ENCODE assay signal across 7 mouse cellular contexts in the genomic region with DNA sequence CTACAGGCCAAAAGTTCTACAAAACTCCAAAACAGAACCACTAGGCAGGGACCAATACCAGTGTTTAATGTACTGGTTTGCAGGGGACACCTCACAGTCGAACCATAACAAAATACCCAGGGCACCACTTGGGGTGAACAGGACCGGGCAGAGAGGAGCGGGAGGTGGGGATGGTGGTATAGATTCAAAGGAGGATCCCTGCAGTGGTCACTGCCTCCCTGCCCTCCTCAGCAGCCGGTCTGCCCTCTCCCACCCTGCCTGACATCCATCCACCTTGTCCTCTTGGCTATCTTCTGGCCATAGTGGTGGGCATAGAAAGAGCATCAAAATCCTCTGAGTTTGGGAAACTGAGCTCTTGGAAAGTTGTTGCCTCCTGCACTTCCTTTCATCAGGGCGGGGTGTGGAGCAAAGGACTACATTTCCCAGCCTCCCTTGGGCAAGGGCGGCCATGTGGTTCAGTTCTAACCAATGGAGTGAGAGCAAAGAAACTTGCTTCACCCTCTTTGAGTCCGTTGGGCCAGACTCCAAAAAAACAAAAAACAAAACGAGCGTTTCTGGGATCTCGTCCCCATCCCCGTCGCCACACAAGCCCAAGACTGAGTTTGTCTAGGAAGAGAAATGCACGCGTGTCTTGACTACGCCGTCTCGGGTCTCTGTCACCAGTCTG. TPM values are rescaled to one million over a fixed set of nuclear protein-coding genes. Genes with fewer than 3 reads are reported as not detected.
DNase-seq lines count a peak whose midpoint lies in the region; ATAC-seq and TF ChIP-seq lines count a peak whose summit lies in the region.

No protein-coding gene starts in this region.

- no peaks in the 10 kb centered on the region; the same call in 1 of the 2 replicates for H3K79me2 ChIP-seq in MEL (ENCODE audit: control insufficient read depth, insufficient read depth, low read length, poor library complexity)

- WGBS in heart, embryonic 16.5 days, result 4% methylated on average over 17 of the region's 17 CpGs
- WGBS in lung, embryonic 15.5 days, result 3% methylated on average over 17 of the region's 17 CpGs
- WGBS in olfactory bulb, adult 2 months, result 4% methylated on average over 17 of the region's 17 CpGs

- H3K4me2 ChIP-seq in heart, embryonic 16.5 days (ENCODE audit: low read depth, low read length), result peak overlapping the region; percentile 69
- H3K4me2 ChIP-seq in lung, embryonic 15.5 days, result peak overlapping the region; percentile 54

- no peaks in the 10 kb centered on the region; a peak in 2 of 4 replicates for H3K4me1 ChIP-seq in MEL (ENCODE audit: control insufficient read depth in 1 of 2, insufficient read depth in 2 of 2, low read length in 2 of 2)
- peaks cover 3% of the 10 kb centered on the region; the same call in 1 of the 2 replicates for H3K4me1 ChIP-seq in heart, embryonic 16.5 days (ENCODE audit: control insufficient read depth, insufficient read depth, low read length)
- H3K4me1 ChIP-seq in lung, embryonic 15.5 days, result no peaks in the 10 kb centered on the region
- peaks cover 15% of the 10 kb centered on the region for H3K4me1 ChIP-seq in olfactory bulb, adult 2 months (ENCODE audit: control insufficient read depth, insufficient read depth, low read length)

- TF ChIP-seq CTCF in MEL (IDR thresholded peaks at IDR 0.05 in 2 of 3, conservative IDR thresholded peaks at IDR 0.05 in 1 of 3; ENCODE audit: control insufficient read depth in 1 of 3, insufficient read depth in 1 of 3, low read depth in 2 of 3, low read length in 3 of 3, poor library complexity in 1 of 3, severe bottlenecking in 1 of 3), result no peak
- no peak for TF ChIP-seq CTCF in olfactory bulb, adult 2 months (IDR thresholded peaks at IDR 0.05; ENCODE audit: insufficient read depth, low read depth, low read length)

- peak overlapping the region; percentile 80 to 99 for H3K4me3 ChIP-seq in MEL (ENCODE audit: control insufficient read depth in 1 of 2, insufficient read depth in 1 of 2, low read depth in 2 of 2, low read length in 2 of 2)
- H3K4me3 ChIP-seq in heart, embryonic 16.5 days (ENCODE audit: low read length), result peak overlapping the region; percentile 58
- H3K4me3 ChIP-seq in lung, embryonic 15.5 days, result peak overlapping the region; percentile 43
- peak overlapping the region; percentile 53 for H3K4me3 ChIP-seq in olfactory bulb, adult 2 months (ENCODE audit: insufficient read depth, low read depth, low read length)

- peak; percentile 47; the same call in 1 of the 2 replicates for ATAC-seq in erythroid progenitor cell, adult 5-6 weeks (replicated peaks; ENCODE audit: low FRiP score, poor library complexity, severe bottlenecking)
- peak; percentile 86 for ATAC-seq in heart, embryonic 16.5 days (replicated peaks; ENCODE audit: extremely low read depth, insufficient read depth, low FRiP score)
- peak; percentile 84; the same call in 1 of the 2 replicates for ATAC-seq in lung, embryonic 15.5 days (ENCODE audit: borderline replicate concordance, extremely low read depth, low FRiP score, low TSS enrichment)

- TF ChIP-seq POLR2A in MEL (IDR thresholded peaks at IDR 0.05; ENCODE audit: control insufficient read depth in 1 of 2, insufficient read depth in 1 of 2, low read depth in 1 of 2, low read length in 2 of 2, poor library complexity in 1 of 2), result no peak
- no peak for TF ChIP-seq POLR2A in olfactory bulb, adult 2 months (IDR thresholded peaks at IDR 0.05; ENCODE audit: insufficient read depth, low read depth, low read length)

- TF ChIP-seq EP300 in MEL (IDR thresholded peaks at IDR 0.05; ENCODE audit: low read depth in 1 of 2, low read length in 2 of 2), result no peak

- DNase-seq in MEL (ENCODE audit: low read depth, low spot score), result peak; percentile 74
- DNase-seq in adrenal gland, postnatal 36 days, result peak; percentile 65 to 70
- peak; percentile 68 for DNase-seq in kidney, postnatal 10 days

- H3K36me3 ChIP-seq in MEL (ENCODE audit: control insufficient read depth in 1 of 2, insufficient read depth in 2 of 2, low read length in 2 of 2), result no peaks in the 10 kb centered on the region
- peaks cover 2% of the 10 kb centered on the region for H3K36me3 ChIP-seq in heart, embryonic 16.5 days (ENCODE audit: control insufficient read depth, insufficient read depth)
- H3K36me3 ChIP-seq in lung, embryonic 15.5 days, result no peaks in the 10 kb centered on the region

- H3K27me3 ChIP-seq in MEL (ENCODE audit: control insufficient read depth in 1 of 2, insufficient read depth in 2 of 2, low read length in 2 of 2), result no peaks in the 10 kb centered on the region
- no peaks in the 10 kb centered on the region for H3K27me3 ChIP-seq in heart, embryonic 16.5 days (ENCODE audit: control insufficient read depth, insufficient read depth, low read length)
- no peaks in the 10 kb centered on the region for H3K27me3 ChIP-seq in lung, embryonic 15.5 days

- no peak for TF ChIP-seq RAD21 in MEL (IDR thresholded peaks at IDR 0.05; ENCODE audit: low read depth, low read length)

- peak overlapping the region; percentile 62 for H3K9ac ChIP-seq in MEL (ENCODE audit: control insufficient read depth, low read depth, low read length, poor library complexity, severe bottlenecking)
- H3K9ac ChIP-seq in heart, embryonic 16.5 days (ENCODE audit: low read length), result peak overlapping the region; percentile 67
- H3K9ac ChIP-seq in lung, embryonic 15.5 days, result peak overlapping the region; percentile 25; the same call in 1 of the 2 replicates

- no peak overlapping the region for H3K27ac ChIP-seq in MEL (ENCODE audit: control insufficient read depth, low read depth, low read length)
- no peak overlapping the region for H3K27ac ChIP-seq in heart, embryonic 16.5 days (ENCODE audit: low read length)
- H3K27ac ChIP-seq in lung, embryonic 15.5 days, result no peak overlapping the region
- H3K27ac ChIP-seq in olfactory bulb, adult 2 months (ENCODE audit: insufficient read depth, low read depth, low read length), result no peak overlapping the region

- no peaks in the 10 kb centered on the region for H3K9me3 ChIP-seq in MEL (replicated peaks; ENCODE audit: insufficient read depth, low read length)
- H3K9me3 ChIP-seq in heart, embryonic 16.5 days (replicated peaks; ENCODE audit: control insufficient read depth, low read length), result no peaks in the 10 kb centered on the region
- H3K9me3 ChIP-seq in lung, embryonic 15.5 days, result no peaks in the 10 kb centered on the region

TF ChIP-seq in MEL, 35 proteins besides CTCF, POLR2A, EP300 and RAD21:
- TF ChIP-seq KAT2A (conservative IDR thresholded peaks at IDR 0.05; ENCODE audit: low read depth, low read length) (peak; percentile 72; the same call in 1 of the 2 replicates), USF2 (IDR thresholded peaks at IDR 0.05; ENCODE audit: borderline replicate concordance in 1 of 2, insufficient read depth in 1 of 2, low read depth in 1 of 2, low read length in 2 of 2) (peak; percentile 6 to 74; a peak in 2 of 4 replicates), MYB (IDR thresholded peaks at IDR 0.05; ENCODE audit: low read depth, low read length) (no peak), HCFC1 (IDR thresholded peaks at IDR 0.05; ENCODE audit: low read depth, low read length) (peak; percentile 90), MEF2A (IDR thresholded peaks at IDR 0.05; ENCODE audit: extremely low read depth, insufficient replicate concordance, low read depth, low read length, poor library complexity, severe bottlenecking) (no peak), ELF1 (IDR thresholded peaks at IDR 0.05; ENCODE audit: low read depth, low read length) (peak; percentile 71; the same call in 1 of the 2 replicates), TAL1 (IDR thresholded peaks at IDR 0.05; ENCODE audit: low read length) (no peak), MAX (IDR thresholded peaks at IDR 0.05; ENCODE audit: low read length) (peak; percentile 55; the same call in 1 of the 2 replicates), USF1 (IDR thresholded peaks at IDR 0.05; ENCODE audit: low read depth, low read length) (peak; percentile 91), JUND (IDR thresholded peaks at IDR 0.05; ENCODE audit: low read depth, low read length) (no peak), MXI1 (IDR thresholded peaks at IDR 0.05; ENCODE audit: low read depth, low read length) (peak; percentile 39), ZKSCAN1 (IDR thresholded peaks at IDR 0.05; ENCODE audit: low read depth, low read length) (no peak), SIN3A (IDR thresholded peaks at IDR 0.05; ENCODE audit: low read length) (peak; percentile 64; the same call in 1 of the 2 replicates), MAZ (IDR thresholded peaks at IDR 0.05; ENCODE audit: low read depth, low read length) (no peak), POLR2AphosphoS5 (IDR thresholded peaks at IDR 0.05; ENCODE audit: borderline replicate concordance, low read depth, low read length) (no peak)

RNA-seq across cellular contexts. Expression of a gene that starts 16.5 kb away (rescaled TPM):
- 0.03 TPM in 1 of 2 replicates, not detected in the other for total RNA-seq in MEL (2012; rRNA removed)
- polyA plus RNA-seq in MEL (2012; ENCODE audit: insufficient read depth in 1 of 2, insufficient read length in 2 of 2, low read depth in 1 of 2, low replicate concordance in 2 of 2, missing spikeins in 1 of 2), result under 1 TPM in 1 of 2 experiments, not detected in 1; 0.18 TPM
- 1 to 10 TPM; 1.7 to 1.9 TPM for total RNA-seq in adrenal gland, postnatal 36 days (2021)
- total RNA-seq in erythroid progenitor cell, adult 5-6 weeks (2015; ENCODE audit: low replicate concordance), result not detected in 2 replicates
- total RNA-seq in erythroid progenitor cell, adult 5-6 weeks (2017; ENCODE audit: low replicate concordance), result not detected in 2 replicates
- polyA plus RNA-seq in heart, embryonic 16.5 days (2015; fragmentation: Nextera tagmentation; extraction: Ambion mirVana), result 1.1 and 1.3 TPM in 2 replicates
- polyA plus RNA-seq in lung, embryonic 15.5 days (2015; fragmentation: Nextera tagmentation; extraction: Ambion mirVana), result 0.58 and 1.2 TPM in 2 replicates
- polyA plus RNA-seq in olfactory bulb, adult 2 months (2012; ENCODE audit: insufficient read depth, insufficient read length, low replicate concordance, missing spikeins), result not detected in 2 replicates

RNA-seq across cellular contexts. Expression of a gene that starts 52.1 kb away (rescaled TPM):
- 10.5 and 14.5 TPM in 2 replicates for total RNA-seq in MEL (2012; rRNA removed)
- polyA plus RNA-seq in MEL (2012; ENCODE audit: insufficient read depth in 1 of 2, insufficient read length in 2 of 2, low read depth in 1 of 2, low replicate concordance in 2 of 2, missing spikeins in 1 of 2), result 10 to 100 TPM in 1 of 2 experiments, not detected in 1; 17.6 TPM
- total RNA-seq in adrenal gland, postnatal 36 days (2021), result 1 to 10 TPM; 3.9 to 7.8 TPM
- not detected in 2 replicates for total RNA-seq in erythroid progenitor cell, adult 5-6 weeks (2015; ENCODE audit: low replicate concordance)
- 0.39 TPM in 1 of 2 replicates, not detected in the other for total RNA-seq in erythroid progenitor cell, adult 5-6 weeks (2017; ENCODE audit: low replicate concordance)
- polyA plus RNA-seq in heart, embryonic 16.5 days (2015; fragmentation: Nextera tagmentation; extraction: Ambion mirVana), result 29.4 and 32.1 TPM in 2 replicates
- polyA plus RNA-seq in lung, embryonic 15.5 days (2015; fragmentation: Nextera tagmentation; extraction: Ambion mirVana), result 17.1 and 17.4 TPM in 2 replicates
- not detected in 2 replicates for polyA plus RNA-seq in olfactory bulb, adult 2 months (2012; ENCODE audit: insufficient read depth, insufficient read length, low replicate concordance, missing spikeins)
